8 mouse cellular contexts compared by ENCODE assay signal in genomic region chr5:137032641-137033074, GRCm38 (mm10). TPM values are rescaled to one million over a fixed set of nuclear protein-coding genes. Genes with fewer than 3 reads are reported as not detected.
DNase-seq lines count a peak whose midpoint lies in the region; ATAC-seq and TF ChIP-seq lines count a peak whose summit lies in the region.

No protein-coding gene starts in this region.

- H3K9ac ChIP-seq in ES-E14 (ENCODE audit: insufficient read depth, low read depth, low read length, poor library complexity, severe bottlenecking): peak overlapping the region; percentile 65
- peak overlapping the region; percentile 57 for H3K9ac ChIP-seq in forebrain, embryonic 14.5 days (ENCODE audit: low read length)
- H3K9ac ChIP-seq in lung, embryonic 15.5 days: peak overlapping the region; percentile 21; the same call in 1 of the 2 replicates

- H3K27me3 ChIP-seq in forebrain, embryonic 14.5 days (replicated peaks; ENCODE audit: control insufficient read depth, insufficient read depth, low read length): peaks cover 30% of the 10 kb centered on the region
- H3K27me3 ChIP-seq in lung, embryonic 15.5 days: peaks cover 49% of the 10 kb centered on the region
- peaks cover 20% of the 10 kb centered on the region for H3K27me3 ChIP-seq in thymus, adult 2 months (ENCODE audit: control insufficient read depth, insufficient read depth, low read length)

- peak overlapping the region; percentile 97 for H3K4me2 ChIP-seq in forebrain, embryonic 14.5 days (ENCODE audit: low read length)
- peak overlapping the region; percentile 99 for H3K4me2 ChIP-seq in lung, embryonic 15.5 days

- 1% methylated on average over 40 of the region's 49 CpGs for WGBS in forebrain, embryonic 14.5 days
- under 1% methylated on average over 45 of the region's 49 CpGs for WGBS in lung, embryonic 15.5 days
- WGBS in thymus, adult 2 months: 0% methylated on average over 49 of the region's 49 CpGs

- in situ Hi-C loops in ES-E14 (cut with MboI; ENCODE audit: low sequenced_read_pairs in 2 of 2, unreplicated experiment in 2 of 2): no loop called here

- H3K4me1 ChIP-seq in ES-E14 (ENCODE audit: control insufficient read depth in 2 of 2, insufficient read depth in 2 of 2, low read length in 2 of 2, poor library complexity in 1 of 2): peaks cover 2 to 19% of the 10 kb centered on the region in 2 experiments; a peak in 1 of 4 replicates
- peaks cover 15% of the 10 kb centered on the region for H3K4me1 ChIP-seq in forebrain, embryonic 14.5 days (ENCODE audit: control insufficient read depth, insufficient read depth, low read length)
- peaks cover 27% of the 10 kb centered on the region for H3K4me1 ChIP-seq in lung, embryonic 15.5 days
- peaks cover 40% of the 10 kb centered on the region for H3K4me1 ChIP-seq in thymus, adult 2 months (replicated peaks; ENCODE audit: control insufficient read depth, insufficient read depth, low read length)

- peaks cover 6% of the 10 kb centered on the region for H3K36me3 ChIP-seq in ES-E14 (ENCODE audit: control insufficient read depth, insufficient read depth, low read length, poor library complexity, severe bottlenecking)
- peaks cover 30% of the 10 kb centered on the region for H3K36me3 ChIP-seq in forebrain, embryonic 14.5 days (ENCODE audit: control insufficient read depth, insufficient read depth, low read length)
- peaks cover 17% of the 10 kb centered on the region for H3K36me3 ChIP-seq in lung, embryonic 15.5 days
- H3K36me3 ChIP-seq in thymus, adult 2 months (ENCODE audit: control insufficient read depth, insufficient read depth, low read length): peaks cover 3% of the 10 kb centered on the region

- ATAC-seq in forebrain, embryonic 14.5 days: peak; percentile 79
- ATAC-seq in lung, embryonic 15.5 days (ENCODE audit: borderline replicate concordance, extremely low read depth, low FRiP score, low TSS enrichment): peak; percentile 82

- no peak overlapping the region for H3K27ac ChIP-seq in ES-E14 (ENCODE audit: insufficient read depth, low read depth, low read length, poor library complexity, severe bottlenecking)
- H3K27ac ChIP-seq in forebrain, embryonic 14.5 days (ENCODE audit: low read depth, low read length): no peak overlapping the region
- H3K27ac ChIP-seq in lung, embryonic 15.5 days: no peak overlapping the region
- H3K27ac ChIP-seq in thymus, adult 2 months (ENCODE audit: control insufficient read depth, insufficient read depth, low read length): no peak overlapping the region

- DNase-seq in ES-E14 (ENCODE audit: low read depth, low spot score): peak; percentile 88
- peak; percentile 72 for DNase-seq in cerebellum, adult 11 months
- peak; percentile 89 for DNase-seq in forebrain, embryonic 14.5 days (ENCODE audit: low spot score)
- DNase-seq in heart, postnatal 25 days (ENCODE audit: low spot score): peak; percentile 69
- peak; percentile 80 to 86 for DNase-seq in layer of hippocampus, adult 18-20 months (ENCODE audit: low spot score in 2 of 2)
- peak; percentile 80 for DNase-seq in ovary, adult 18-20 months (ENCODE audit: low spot score)
- peak; percentile 90 for DNase-seq in thymus, adult 2 months

- no peak for TF ChIP-seq POLR2A in thymus, adult 2 months (IDR thresholded peaks at IDR 0.05; ENCODE audit: control insufficient read depth, extremely low read depth, insufficient read depth, low read length, poor library complexity)

- intact Hi-C loops in heart, postnatal 25 days (cut with DNase I): no loop called here

- peak; percentile 38; the same call in 1 of the 2 replicates for TF ChIP-seq CTCF in thymus, adult 2 months (IDR thresholded peaks at IDR 0.05; ENCODE audit: borderline replicate concordance, control insufficient read depth, extremely low read depth, insufficient read depth, low read length, poor library complexity)

- peak overlapping the region; percentile 70 to 71 for H3K4me3 ChIP-seq in ES-E14 (ENCODE audit: insufficient read depth in 1 of 2, low read depth in 1 of 2, low read length in 2 of 2, poor library complexity in 1 of 2, severe bottlenecking in 1 of 2)
- H3K4me3 ChIP-seq in forebrain, embryonic 14.5 days (ENCODE audit: low read depth, low read length): peak overlapping the region; percentile 46
- H3K4me3 ChIP-seq in lung, embryonic 15.5 days: peak overlapping the region; percentile 46
- H3K4me3 ChIP-seq in thymus, adult 2 months (ENCODE audit: control insufficient read depth, insufficient read depth, low read length): peak overlapping the region; percentile 37

- no peaks in the 10 kb centered on the region for H3K9me3 ChIP-seq in ES-E14 (ENCODE audit: control insufficient read depth, insufficient read depth, low read depth, low read length)
- H3K9me3 ChIP-seq in forebrain, embryonic 14.5 days (replicated peaks; ENCODE audit: control insufficient read depth, low read length): no peaks in the 10 kb centered on the region
- no peaks in the 10 kb centered on the region for H3K9me3 ChIP-seq in lung, embryonic 15.5 days

TF ChIP-seq in ES-E14, 5 proteins besides CTCF, POLR2A, EP300 and RAD21:
- TF ChIP-seq MAFK (IDR thresholded peaks at IDR 0.05; ENCODE audit: insufficient read depth, low read depth, low read length) (no peak), ZC3H11A (IDR thresholded peaks at IDR 0.05; ENCODE audit: borderline replicate concordance, low read depth, low read length) (no peak), ZNF384 (IDR thresholded peaks at IDR 0.05; ENCODE audit: low read depth, low read length) (no peak), CHD2 (IDR thresholded peaks at IDR 0.05; ENCODE audit: low read depth, low read length) (no peak), HCFC1 (IDR thresholded peaks at IDR 0.05; ENCODE audit: borderline replicate concordance, insufficient read depth, low read length) (no peak)

RNA-seq across cellular contexts. Expression of gene Vgf, which starts 6.5 kb away (rescaled TPM):
- total RNA-seq in ES-E14 (2012; rRNA removed): 32.2 and 45.6 TPM in 2 replicates
- polyA plus RNA-seq in forebrain, embryonic 14.5 days (2014; fragmentation: Nextera tagmentation; extraction: Ambion mirVana): 2.7 and 3.8 TPM in 2 replicates
- not detected for total RNA-seq in heart, postnatal 25 days (2021)
- 100 to 1,000 TPM; 228 to 230 TPM for total RNA-seq in layer of hippocampus, adult 18-20 months (2021)
- 0.11 and 0.19 TPM in 2 replicates for polyA plus RNA-seq in lung, embryonic 15.5 days (2015; fragmentation: Nextera tagmentation; extraction: Ambion mirVana)
- 0.58 and 1.0 TPM in 2 replicates for polyA plus RNA-seq in thymus, adult 2 months (2012; rRNA removed)

RNA-seq across cellular contexts. Expression of gene Ap1s1, which starts 13.3 kb away (rescaled TPM):
- total RNA-seq in ES-E14 (2012; rRNA removed): 76.4 and 112 TPM in 2 replicates
- 242 and 250 TPM in 2 replicates for polyA plus RNA-seq in forebrain, embryonic 14.5 days (2014; fragmentation: Nextera tagmentation; extraction: Ambion mirVana)
- total RNA-seq in heart, postnatal 25 days (2021): 10 to 100 TPM; 34.4 to 43.0 TPM
- total RNA-seq in layer of hippocampus, adult 18-20 months (2021): 100 to 1,000 TPM; 316 to 355 TPM
- polyA plus RNA-seq in lung, embryonic 15.5 days (2015; fragmentation: Nextera tagmentation; extraction: Ambion mirVana): 202 and 206 TPM in 2 replicates
- 44.1 and 51.9 TPM in 2 replicates for polyA plus RNA-seq in thymus, adult 2 months (2012; rRNA removed)

RNA-seq across cellular contexts. Expression of gene Serpine1, which starts 39.4 kb away (rescaled TPM):
- total RNA-seq in ES-E14 (2012; rRNA removed): 91.8 and 166 TPM in 2 replicates
- 0.14 and 0.28 TPM in 2 replicates for polyA plus RNA-seq in forebrain, embryonic 14.5 days (2014; fragmentation: Nextera tagmentation; extraction: Ambion mirVana)
- 10 to 100 TPM; 18.3 to 27.6 TPM for total RNA-seq in heart, postnatal 25 days (2021)
- total RNA-seq in layer of hippocampus, adult 18-20 months (2021): under 1 TPM; 0.40 to 0.94 TPM
- 0.86 TPM in 2 replicates for polyA plus RNA-seq in lung, embryonic 15.5 days (2015; fragmentation: Nextera tagmentation; extraction: Ambion mirVana)
- 3.1 and 4.1 TPM in 2 replicates for polyA plus RNA-seq in thymus, adult 2 months (2012; rRNA removed)

RNA-seq across cellular contexts. Expression of gene Znhit1, which starts 44.8 kb away (rescaled TPM):
- 41.2 and 46.0 TPM in 2 replicates for total RNA-seq in ES-E14 (2012; rRNA removed)
- polyA plus RNA-seq in forebrain, embryonic 14.5 days (2014; fragmentation: Nextera tagmentation; extraction: Ambion mirVana): 125 and 136 TPM in 2 replicates
- 10 to 100 TPM; 57.2 to 67.0 TPM for total RNA-seq in heart, postnatal 25 days (2021)
- total RNA-seq in layer of hippocampus, adult 18-20 months (2021): 10 to 100 TPM; 82.8 to 96.2 TPM
- polyA plus RNA-seq in lung, embryonic 15.5 days (2015; fragmentation: Nextera tagmentation; extraction: Ambion mirVana): 101 and 102 TPM in 2 replicates
- 72.2 and 79.5 TPM in 2 replicates for polyA plus RNA-seq in thymus, adult 2 months (2012; rRNA removed)

RNA-seq across cellular contexts. Expression of gene Plod3, which starts 45.8 kb away (rescaled TPM):
- 155 and 201 TPM in 2 replicates for total RNA-seq in ES-E14 (2012; rRNA removed)
- 21.7 and 22.2 TPM in 2 replicates for polyA plus RNA-seq in forebrain, embryonic 14.5 days (2014; fragmentation: Nextera tagmentation; extraction: Ambion mirVana)
- 10 to 100 TPM; 37.5 to 40.4 TPM for total RNA-seq in heart, postnatal 25 days (2021)
- total RNA-seq in layer of hippocampus, adult 18-20 months (2021): 10 to 100 TPM; 38.5 to 43.1 TPM
- polyA plus RNA-seq in lung, embryonic 15.5 days (2015; fragmentation: Nextera tagmentation; extraction: Ambion mirVana): 55.9 and 58.9 TPM in 2 replicates
- polyA plus RNA-seq in thymus, adult 2 months (2012; rRNA removed): 40.8 and 41.9 TPM in 2 replicates

Comparison
In these comparisons a context has a peak if more than half of its experiments do, and no peak if none do; other contexts are left out.
1. RNA of gene Vgf, which starts 6.5 kb away (total RNA-seq): 228 to 230 TPM in layer of hippocampus, adult 18-20 months and 32.2 to 45.6 TPM in ES-E14; not detected in heart, postnatal 25 days; every median in the first group is over 10 times any median in the second.
2. RNA of gene Serpine1, which starts 39.4 kb away (total RNA-seq): 91.8 to 166 TPM in ES-E14 and 18.3 to 27.6 TPM in heart, postnatal 25 days; 0.40 to 0.94 TPM in layer of hippocampus, adult 18-20 months; every median in the first group is over 4 times any median in the second.
3. Peak in every context shown above with its lines, with median percentiles within 50 percentile points of each other: DNase-seq, H3K4me3 ChIP-seq and H3K9ac ChIP-seq.